Mouse (Mus musculus) urinary bladder, postnatal 25 days (tissue): ENCODE results near the gene Cbfb.
"Not testable (repeated sequence)": the region's sequence is repeated elsewhere in the genome, so short reads cannot be mapped to it uniquely, and the experiment has no call there.

Source experiments
- DNase-seq: peaks from one replicate; pipeline ENCODE4 v3.0.0; 2022; ENCODE audit warnings: low spot score

Cbfb gene

DNA sequence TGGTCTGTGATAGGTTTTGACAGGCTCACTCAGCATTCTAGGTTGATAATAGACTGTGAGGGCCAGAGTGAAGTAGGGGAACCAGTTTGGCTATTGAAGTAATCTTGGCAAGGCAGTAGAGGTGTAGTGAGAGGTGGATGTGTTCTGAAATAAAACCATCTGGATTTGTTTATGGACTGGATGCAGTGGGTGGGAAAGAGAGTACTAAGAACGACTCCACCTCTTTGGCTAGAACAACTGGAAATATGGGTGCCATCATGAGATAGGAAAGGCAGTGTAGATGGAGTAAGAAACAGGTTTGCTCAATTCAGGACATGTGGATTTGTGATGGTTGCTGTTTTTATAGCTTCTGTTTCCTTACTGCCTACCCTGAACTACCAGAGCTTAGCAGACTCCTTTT is 11.7 kb downstream of the Cbfb start:
- no peak for DNase-seq

DNA sequence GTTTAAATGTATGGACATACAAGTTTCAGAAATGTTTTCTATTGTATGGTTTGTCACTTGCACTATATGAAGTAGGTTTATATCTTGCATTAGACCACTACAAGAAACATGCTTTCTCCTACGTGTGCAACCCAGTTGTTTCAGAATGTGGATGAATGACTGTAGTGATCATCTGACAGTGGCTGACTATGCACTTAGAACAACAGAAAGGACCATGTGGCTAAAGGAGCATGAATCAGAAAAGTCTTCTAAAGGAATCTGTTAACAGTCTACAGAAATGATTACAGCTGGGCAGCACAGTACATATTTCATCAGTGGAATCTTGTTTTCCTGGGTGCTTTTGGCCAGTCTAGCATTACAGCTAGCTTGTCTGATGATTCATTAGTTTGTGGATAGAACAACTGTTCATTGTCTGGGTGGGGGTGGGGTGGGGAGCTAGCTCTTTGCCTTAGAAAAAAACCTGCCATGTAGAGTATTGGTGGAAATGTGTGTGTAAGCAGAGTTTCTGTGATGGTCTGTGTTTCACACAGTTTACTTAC is 16.1 kb downstream of the Cbfb start:
- no peak for DNase-seq

DNA sequence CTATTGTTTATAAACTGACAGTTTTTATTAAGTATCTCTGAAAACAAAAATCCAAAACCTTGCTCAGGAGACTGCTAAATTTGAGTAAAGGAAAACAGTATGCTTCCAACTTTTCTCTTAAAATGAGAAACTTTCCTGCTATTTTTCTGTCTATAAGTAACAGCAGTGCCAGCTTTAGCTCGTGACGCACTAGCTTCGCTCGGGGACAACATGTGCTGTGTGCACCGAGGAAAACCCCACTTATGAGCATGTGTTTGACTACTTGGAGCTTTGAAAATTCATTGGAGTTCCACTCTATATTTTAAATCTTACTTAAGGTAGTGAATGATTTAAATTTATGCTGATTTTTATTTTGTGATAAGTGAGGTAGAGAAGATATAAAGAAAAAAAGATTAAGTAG is 21.7 kb downstream of the Cbfb start:
- DNase-seq = no peak

DNA sequence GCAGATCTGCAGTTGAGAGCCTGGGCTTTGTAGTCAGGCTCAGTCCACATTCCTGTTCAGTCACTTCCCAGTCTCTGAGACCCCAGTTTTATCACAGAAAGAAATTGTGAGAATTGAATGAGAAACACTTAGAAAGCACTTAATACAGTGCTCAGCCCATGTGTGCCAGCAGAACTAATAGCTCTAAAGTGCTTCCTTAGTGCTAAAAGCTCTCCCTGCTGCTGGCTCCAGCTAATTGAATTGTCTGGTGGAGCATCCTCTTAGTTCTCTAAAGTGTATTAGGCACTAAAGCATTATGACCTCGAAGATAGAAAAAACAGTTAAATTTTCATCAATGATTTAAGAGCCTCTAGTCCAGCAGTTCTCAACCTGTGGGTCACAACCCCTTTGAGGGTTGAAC is 35.3 kb downstream of the Cbfb start:
- DNase-seq = no peak

DNA sequence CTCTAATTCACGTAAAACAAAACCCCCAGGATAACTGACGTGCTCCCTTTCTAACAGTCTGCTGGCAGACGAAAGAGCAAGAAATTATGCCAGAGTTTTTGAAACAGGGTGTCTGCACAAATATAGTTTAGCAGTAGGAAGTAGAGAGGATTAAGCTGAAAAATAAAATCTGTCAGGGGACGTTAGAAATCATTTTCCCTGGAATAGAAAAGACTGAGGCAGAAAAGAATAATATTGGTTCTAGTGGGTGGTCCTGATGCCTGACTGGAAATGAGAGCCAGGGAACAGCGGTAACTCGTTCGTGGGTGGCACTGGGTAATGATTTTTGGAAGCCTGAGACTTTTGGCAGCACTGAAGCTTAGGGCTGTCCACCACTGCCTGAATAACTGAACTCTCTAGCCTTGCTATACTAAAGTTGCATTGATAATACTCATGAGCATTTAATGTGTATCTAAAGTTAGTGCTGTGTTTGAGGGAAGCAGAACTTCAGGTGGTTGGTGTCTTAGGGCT is 36.3 kb downstream of the Cbfb start:
- no peak for DNase-seq

DNA sequence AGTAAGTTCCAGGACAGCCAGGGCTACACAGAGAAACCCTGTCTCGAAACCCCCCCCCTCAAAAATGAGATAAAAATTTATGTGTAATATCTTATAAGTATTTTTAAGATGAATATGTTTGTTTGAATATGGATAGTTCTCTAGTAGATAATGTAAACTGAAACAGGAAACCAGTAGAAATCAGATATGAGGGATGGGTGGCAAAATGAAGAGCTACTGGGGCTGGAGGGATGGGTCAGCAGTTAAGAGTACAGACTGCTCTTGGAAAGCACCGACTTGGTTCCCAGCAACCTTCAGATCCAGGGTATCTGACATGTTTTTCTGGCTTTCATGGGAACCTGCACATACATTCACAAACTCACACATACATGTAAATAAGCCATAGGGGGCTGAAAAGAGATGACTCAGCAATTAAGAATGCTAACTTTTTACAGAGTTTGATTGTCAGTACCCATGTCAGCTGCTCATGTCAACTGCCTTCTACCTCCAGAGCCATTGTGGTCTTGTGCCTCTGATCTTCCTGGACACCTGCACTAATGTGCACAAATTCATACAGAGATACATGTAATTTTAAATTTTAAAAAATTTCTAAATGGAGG is 37.3 kb downstream of the Cbfb start:
- DNase-seq = no peak

DNA sequence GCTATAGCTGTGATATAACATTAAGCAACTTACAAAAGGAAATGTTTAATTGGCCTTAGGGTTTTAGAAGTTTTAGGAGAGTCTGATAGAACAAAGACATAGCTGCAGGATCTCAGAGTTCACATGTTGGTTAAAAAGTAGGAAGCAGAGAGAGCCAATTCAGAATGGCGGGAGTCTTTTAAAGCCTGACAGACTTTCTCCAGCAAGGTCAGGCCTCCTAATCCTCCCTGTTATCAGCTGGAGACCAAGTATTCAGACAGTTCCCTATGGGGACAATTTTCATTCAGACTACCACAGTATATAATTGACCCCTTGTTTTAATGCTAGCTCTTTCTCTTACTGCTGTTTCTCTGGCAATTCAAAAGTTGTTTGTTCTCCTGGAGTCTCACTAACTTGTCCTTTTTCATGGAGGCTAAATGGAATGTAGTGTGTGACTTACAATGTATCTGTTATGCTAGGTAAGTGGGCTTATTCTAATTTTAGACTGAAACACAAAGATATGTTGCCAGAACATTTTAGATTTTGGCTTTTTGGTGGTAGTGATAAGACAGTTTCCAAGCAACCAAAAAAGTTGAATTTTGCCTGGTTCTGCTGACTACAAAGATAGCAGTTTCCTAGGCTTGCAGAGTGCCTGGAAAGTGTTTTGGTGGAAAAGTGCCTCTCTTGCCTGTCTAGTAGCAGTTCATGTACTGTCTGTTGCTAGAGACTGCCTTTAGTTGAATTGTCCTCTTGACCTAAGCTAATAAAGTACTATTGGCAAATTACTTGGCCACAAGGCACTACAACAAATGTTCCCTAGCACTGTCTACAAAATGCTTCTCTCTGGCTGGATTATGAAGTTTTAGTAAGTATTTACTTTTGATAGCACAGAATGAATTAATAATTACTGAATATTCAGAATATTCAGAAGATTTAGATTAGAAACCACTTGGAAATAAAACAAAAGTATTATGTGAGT is 39.0 kb downstream of the Cbfb start:
- no peak for DNase-seq

DNA sequence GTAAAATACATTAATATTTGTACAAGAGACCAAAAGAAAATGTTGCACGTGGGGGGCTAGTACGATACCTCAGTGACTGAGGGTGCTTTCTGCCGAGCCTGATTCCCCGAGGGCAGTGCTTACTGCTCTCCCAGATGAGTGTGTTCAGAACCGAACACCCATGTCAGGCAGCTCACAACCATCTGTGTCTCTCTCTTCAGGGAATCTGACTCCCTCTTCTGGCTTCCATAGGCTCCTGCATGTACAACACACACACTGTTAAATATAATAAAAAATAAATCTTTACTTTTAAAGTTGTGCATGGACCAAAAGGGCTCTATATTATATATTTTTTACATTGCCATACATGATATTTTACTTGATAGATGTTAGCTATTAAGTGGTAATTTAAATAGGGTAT is 43.6 kb downstream of the Cbfb start:
- DNase-seq = no peak

DNA sequence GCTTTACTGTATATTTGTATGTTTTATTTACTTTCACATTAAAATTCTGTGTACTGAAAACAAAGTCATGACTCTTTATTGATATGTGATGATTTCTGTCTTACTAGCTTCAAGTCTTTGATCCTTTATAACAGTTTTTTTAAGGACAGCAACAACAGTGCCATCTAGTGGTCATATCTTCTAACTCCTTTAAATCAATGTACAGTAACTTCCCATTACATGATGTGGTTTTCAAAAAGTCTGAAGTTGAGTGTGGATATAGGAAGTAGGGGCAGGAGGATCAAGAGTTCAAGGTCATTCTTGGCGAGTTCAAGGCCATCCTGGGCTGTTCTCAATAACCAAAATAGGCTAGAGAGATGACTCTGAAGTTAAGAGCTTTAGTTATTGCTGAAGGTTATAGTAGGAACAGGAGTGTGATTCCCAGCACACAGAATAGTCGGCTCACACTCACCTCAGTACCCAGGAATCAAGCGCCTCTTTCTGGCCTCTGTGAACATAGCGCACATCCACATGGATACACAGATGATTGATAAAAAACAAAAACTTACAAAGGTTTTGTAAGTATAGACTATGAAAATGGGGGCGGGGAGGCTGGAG is 47.5 kb downstream of the Cbfb start:
- DNase-seq = no peak

DNA sequence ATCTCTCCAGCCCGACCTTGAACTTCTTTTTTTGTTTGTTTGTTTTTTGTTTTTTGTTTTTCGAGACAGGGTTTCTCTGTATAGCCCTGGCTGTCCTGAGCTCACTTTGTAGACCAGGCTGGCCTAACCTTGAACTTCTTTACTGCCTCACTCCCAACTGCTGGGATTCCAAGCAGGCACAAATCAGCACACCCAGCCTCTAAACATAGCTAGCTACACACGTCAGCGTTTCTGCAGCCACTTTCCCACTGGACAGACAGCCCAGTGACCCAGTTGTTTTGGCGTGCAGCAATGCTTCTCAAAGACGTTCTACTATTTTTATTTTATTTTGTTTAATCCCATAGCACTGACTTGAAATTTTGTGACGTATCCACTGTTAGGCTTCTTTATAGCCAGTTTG is 53.4 kb downstream of the Cbfb start:
- DNase-seq = no peak

DNA sequence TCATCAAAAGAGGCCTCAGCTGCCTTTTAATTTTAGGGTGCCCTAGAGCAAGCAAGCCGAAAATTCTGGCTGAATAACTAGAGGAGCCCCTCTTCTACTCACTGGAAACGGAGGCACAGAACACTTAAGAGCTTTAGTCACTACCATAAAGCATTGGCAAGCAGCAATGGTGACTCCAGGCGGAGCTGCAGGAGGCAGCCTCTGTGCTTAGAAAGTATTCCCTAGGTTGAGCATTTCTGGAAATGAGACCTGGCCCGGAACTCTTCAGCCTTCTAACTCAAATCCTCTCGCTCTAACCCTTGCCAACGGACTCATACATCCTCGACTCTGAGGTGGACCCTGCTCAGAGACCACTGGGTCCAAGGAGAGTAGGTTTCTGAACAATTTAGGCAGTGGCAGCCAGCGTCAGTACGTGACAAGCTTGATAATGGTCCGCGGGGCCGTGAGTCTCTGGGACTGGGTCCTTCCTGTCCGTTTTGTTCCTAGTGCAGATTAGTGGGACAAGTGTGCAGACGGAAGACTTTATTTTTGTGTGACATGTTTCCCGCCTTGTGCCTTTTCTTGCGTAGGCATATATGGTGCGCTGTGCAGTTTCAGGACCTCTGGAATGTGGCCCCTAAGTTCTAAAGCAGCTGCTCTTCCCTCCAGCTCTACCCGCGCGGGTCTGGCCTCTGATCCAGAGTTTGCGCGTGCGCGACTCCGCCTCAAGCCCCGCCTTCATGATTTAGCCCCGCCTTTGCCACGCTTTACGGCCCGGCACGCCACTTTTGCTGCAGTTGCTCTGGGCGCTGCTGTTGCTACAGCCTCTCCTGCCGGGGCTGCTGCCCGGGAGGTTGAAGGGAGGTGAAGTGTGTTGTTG is 54.2 kb downstream of the Cbfb start, which contains the start of gene D230025D16Rik:
Gene D230025D16Rik, plus strand, starts transcription at position 733 of the 859 bp plus-strand sequence.
- DNase-seq = peak; percentile 97

DNA sequence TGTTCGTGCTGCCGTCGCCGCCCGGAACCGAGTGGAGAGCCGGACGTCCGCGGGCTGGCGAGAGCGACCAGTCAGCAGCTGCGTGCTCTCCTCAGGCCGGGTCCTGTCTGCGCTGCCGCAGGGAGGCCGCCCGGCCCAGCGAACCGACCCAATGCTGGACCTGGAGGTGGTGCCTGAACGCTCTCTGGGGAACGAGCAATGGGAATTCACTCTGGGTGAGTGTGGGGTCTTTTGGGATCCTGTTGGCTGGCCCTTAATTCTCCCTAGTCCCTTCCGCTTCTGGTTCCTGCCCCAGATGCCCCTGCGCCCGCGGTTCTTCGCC is 54.8 kb downstream of the Cbfb start:
- no peak for DNase-seq

DNA sequence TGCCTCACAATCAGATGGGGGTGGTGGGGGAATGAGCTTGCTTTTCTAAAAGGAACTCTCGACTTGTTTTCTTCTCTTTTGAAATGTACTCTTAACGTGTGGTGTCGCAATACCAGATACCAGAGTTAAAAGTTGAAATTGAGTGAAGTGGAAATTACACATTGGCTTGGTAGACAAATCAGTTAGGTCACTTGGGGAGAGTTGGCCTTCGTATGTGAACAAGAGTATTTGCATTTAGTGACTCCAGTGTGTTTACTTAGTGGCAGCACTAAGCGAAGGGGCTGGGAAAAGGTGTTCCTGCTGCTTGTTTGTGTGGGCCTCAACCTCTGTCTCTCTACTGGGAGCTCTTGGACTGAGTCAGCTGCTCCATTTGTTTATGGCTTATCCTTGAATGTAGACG is 55.4 kb downstream of the Cbfb start:
- DNase-seq = no peak

DNA sequence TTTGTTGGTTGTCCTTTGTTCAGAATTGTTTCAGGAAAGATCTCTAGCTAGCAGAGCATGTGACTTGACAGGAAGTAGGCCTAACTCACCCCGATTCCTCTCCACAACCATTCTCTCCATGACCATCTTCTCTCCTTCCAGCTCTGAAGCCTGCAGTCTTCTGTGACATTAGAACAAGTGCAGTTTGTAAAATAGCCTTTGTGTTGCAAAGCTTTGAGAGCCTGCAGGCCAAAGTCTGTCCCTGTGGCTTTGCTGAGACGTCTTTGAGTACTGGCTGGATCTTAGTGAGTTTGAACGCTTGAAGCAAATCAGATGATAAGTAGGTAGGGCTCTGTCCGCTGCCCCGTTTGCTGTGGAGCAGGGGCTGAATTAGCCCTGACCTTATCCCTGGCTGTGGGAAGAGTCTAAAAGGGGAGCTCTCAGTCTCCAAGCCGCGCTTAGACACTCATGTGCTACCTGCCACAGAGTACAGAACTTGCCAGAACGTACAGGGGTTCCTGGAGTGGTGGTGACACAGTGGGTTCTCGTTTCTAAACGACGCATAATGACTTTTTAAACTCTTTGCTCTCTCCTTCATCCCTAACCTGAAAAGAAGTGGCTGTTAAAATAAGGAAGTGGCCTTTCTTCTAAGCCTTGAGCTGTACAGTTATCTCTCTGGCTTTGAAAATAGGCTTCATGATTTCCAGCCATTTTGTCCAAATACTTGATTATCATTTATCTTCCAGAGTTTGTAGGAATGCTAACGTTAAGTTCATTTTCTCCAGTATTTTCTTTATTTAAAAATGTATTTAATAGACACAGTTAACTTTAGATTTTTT is 61.2 kb downstream of the Cbfb start:
- DNase-seq = no peak

DNA sequence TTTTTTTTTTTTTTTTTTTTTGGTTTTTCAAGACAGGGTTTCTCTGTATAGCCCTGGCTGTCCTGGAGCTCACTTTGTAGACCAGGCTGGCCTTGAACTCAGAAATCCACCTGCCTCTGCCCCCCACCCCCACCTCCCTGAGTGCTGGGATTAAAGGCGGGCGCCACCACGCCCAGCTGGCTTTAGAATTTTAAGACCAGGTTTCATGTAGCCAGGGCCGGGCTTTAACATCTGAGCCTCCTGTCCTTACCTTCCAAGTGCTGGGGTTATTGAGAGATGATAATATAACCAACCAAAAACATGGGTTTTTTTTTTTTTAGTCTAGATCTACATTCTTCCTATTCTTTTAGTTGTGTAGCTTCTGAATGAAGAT is 61.8 kb downstream of the Cbfb start:
- DNase-seq = not testable (repeated sequence)

DNA sequence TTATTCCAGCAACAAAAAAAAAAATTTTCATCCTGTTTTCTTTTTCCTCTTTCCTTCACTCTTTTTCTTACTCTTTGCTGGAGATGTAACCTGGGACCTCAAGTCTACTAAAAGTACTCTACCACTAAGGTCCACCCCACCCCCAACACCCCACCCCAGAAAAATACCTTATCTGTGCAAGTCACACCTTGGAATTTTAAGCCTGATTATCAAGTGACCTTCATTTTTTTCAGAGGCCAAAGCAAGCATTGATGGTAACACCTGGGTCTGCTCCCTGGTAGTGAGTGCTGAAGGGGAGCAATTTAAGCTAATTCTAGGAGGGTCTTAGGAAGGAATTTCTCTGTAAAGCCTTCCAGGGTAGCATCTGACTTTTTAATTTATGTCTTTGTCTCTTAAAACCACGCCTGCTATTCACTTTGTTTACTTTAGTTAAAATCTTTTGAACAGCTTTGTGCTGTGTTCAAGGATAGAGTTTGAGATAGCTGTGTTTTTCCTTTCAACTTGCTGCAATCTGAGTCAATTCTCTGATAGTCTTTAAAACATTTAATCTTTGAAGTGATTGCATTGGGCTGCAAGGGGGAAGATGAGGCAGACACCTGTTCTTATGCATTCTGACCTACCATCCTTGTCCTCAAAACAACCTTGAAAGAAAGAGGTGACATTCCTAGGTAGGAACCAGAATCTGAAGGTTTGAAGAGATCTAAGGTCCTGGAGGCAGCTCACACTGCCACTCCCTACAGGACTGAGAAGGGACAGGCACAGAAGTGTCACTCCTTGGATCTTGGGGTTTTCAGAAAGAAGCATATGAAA is 62.9 kb downstream of the Cbfb start:
- DNase-seq = no peak

DNA sequence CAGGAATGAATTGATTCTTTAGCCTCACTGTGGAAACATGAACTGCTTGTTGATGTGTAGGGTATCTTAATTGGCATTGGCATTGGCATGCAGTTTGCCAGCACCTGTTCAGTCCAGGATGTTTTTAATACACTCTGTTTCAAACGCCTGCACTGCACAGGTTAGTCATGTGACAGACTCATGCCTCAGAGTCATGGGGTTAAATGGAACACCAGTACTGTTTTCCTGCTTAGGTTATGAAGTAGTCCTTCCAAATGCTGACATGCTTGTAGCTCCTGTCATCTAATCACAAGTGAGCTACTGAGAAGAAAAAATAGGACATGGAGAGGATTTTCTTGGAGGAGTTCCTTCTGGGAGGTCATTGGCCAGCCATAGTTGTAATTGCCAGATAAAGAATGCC is 64.7 kb downstream of the Cbfb start:
- DNase-seq = no peak

DNA sequence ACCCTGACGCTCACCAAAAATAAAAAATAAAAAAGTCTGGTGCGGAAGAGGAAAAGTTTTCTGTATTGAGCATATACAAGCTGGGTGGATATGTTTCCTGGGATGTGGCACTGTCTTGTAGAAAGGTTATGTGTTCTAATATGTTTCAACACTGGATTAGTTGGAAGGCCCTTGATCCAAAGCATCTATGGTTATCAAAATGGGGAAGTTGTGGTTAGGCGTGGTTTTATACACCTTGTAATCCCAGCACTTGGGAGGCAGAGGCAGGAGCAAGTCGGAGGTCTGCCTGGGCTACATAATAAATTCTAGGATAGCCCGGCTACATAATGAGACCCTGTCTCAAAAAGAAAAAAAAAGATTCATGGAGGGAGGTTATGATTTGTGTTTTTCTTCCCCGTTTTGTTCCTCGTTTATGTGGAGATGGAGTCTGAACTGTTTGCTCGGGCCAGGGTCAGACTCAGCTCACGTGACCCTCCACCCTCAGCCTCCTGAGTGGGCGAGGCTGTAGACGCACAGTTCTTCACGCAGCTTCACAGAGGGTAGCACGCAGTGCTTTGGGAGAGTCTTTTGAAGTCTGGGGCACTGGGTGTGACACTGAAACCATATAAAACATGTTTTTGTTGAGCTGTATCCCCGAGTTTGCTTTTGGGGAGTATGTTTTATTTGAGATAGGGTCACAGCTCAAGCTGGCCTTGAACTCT is 67.1 kb downstream of the Cbfb start:
- no peak for DNase-seq

DNA sequence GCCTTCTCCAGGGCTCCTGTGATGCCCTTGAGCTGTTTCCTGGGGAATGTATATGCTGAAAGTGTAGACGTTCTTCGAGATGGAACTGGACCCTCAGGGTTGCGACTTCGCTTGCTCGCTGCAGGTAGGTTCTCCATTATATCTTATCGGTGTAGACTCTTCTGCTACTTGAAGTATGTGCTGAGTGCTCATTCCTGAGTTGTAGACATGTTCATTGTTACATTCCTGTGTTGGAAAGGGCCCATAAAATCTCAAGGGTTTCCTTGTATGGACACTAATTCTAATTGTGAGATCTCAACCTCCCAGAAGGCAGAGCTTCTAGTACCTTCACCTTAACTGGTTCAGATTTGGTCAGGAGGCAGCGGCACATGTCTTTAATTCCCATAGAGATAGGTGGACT is 70.5 kb downstream of the Cbfb start:
- DNase-seq = no peak

DNA sequence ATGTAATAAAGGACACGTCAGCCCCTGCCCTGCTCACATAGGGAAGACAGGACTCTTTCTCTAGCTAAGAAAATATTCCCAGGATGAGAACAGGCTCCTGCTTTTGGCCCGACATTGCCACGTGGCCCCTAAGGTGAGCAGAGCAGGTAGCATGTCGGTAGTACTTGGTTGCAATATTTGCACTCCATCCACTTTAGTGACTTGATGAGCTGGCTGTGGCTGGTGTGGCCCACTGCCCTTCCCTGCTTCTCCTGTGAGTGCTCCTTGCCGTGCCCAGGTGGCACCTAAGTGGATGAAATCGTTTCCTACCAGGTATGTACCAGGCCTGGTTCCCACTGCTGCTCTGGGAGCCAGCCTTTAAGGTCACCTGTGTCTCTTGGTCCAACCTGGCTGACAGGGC is 81.5 kb downstream of the Cbfb start:
- DNase-seq = no peak
